Mouse (Mus musculus) midbrain, embryonic 16.5 days (tissue): ENCODE measurements around the gene Mapre1. TPM values are rescaled to one million over a fixed set of nuclear protein-coding genes. Genes with fewer than 3 reads are reported as not detected.

Experiments
- ATAC-seq: fragments of 200-750 bp; cut with Nextera tagmentation; 2 replicates; pipeline ENCODE4 v1.8.0; 2017; ENCODE audit warnings: moderate TSS enrichment
- H3K27ac ChIP-seq: fragments of 300-500 bp; sonication (generic); 2 replicates; pipeline ENCODE4 v1.5.1; 2014; ENCODE audit warnings: mild to moderate bottlenecking, low read length, mixed read lengths
- H3K27me3 ChIP-seq: fragments of 300-500 bp; sonication (generic); 2 replicates; pipeline ENCODE4 v1.6.1; 2014; ENCODE audit warnings: low read depth, low read length, mixed read lengths; ENCODE audit not compliant: control insufficient read depth, insufficient read depth
- H3K36me3 ChIP-seq: fragments of 300-500 bp; sonication (generic); 2 replicates; pipeline ENCODE4 v1.6.1; 2014; ENCODE audit warnings: mild to moderate bottlenecking, low read length, moderate library complexity, mixed read lengths; ENCODE audit not compliant: control insufficient read depth, insufficient read depth
- H3K4me1 ChIP-seq: fragments of 300-500 bp; sonication (generic); 2 replicates; pipeline ENCODE4 v1.6.1; 2014; ENCODE audit warnings: mild to moderate bottlenecking, low read length, mixed read lengths; ENCODE audit not compliant: control insufficient read depth, insufficient read depth
- H3K4me2 ChIP-seq: fragments of 300-500 bp; sonication (generic); 2 replicates; pipeline ENCODE4 v1.6.1; 2014; ENCODE audit warnings: mild to moderate bottlenecking, low read length, mixed read lengths
- H3K4me3 ChIP-seq: fragments of 300-500 bp; sonication (generic); 2 replicates; pipeline ENCODE4 v1.5.1; 2014; ENCODE audit warnings: low read depth, mild to moderate bottlenecking, low read length, moderate library complexity, mixed read lengths
- H3K9ac ChIP-seq: fragments of 300-500 bp; sonication (generic); 2 replicates; pipeline ENCODE4 v1.6.1; 2014; ENCODE audit warnings: low read depth, low read length, mixed read lengths
- H3K9me3 ChIP-seq: fragments of 300-500 bp; sonication (generic); replicated peaks from 2 replicates; pipeline ENCODE4 v1.6.1; 2014; ENCODE audit warnings: mild to moderate bottlenecking, low read length, mixed read lengths; ENCODE audit not compliant: control insufficient read depth, poor library complexity, severe bottlenecking
- WGBS: fragments of 180-500 bp; shearing (Covaris S2); extraction: QIAGEN DNeasy Blood & Tissue Kit; methylation state at CpG from one replicate; pipeline ENCODE4 v1.1.7; 2014; 5-methylcytosine and 5-hydroxymethylcytosine counted together
- polyA plus RNA-seq: library from polyadenylated mRNA; unstranded; fragments of >200 nt; fragmentation: Nextera tagmentation; extraction: Ambion mirVana; gene quantifications from 2 replicates; pipeline ENCODE4 v1.2.1, GENCODE M21; 2015

Mapre1 gene
- polyA plus RNA-seq, 1 experiment from 2014 or later: 411 TPM

GRCm38 (mm10) chr2:153762121-153762520 is 21.0 kb downstream of the Mapre1 start:
- Histone ChIP-seq H3K27ac (no peak overlapping the region), H3K4me1 (no peaks in the 10 kb centered on the region), H3K9ac (no peak overlapping the region), H3K4me3 (no peak overlapping the region), H3K36me3 (peaks cover 45% of the 10 kb centered on the region), H3K4me2 (no peak overlapping the region), H3K9me3 (no peaks in the 10 kb centered on the region), H3K27me3 (no peaks in the 10 kb centered on the region)
- ATAC-seq: no peak
- 93% methylated on average over 5 of the region's 5 CpGs for WGBS

GRCm38 (mm10) chr2:153767484-153767883 is 26.4 kb downstream of the Mapre1 start:
- Histone ChIP-seq H3K4me1 (no peaks in the 10 kb centered on the region), H3K9ac (no peak overlapping the region), H3K4me2 (no peak overlapping the region), H3K27ac (no peak overlapping the region), H3K36me3 (peaks cover 21% of the 10 kb centered on the region), H3K9me3 (no peaks in the 10 kb centered on the region), H3K4me3 (no peak overlapping the region), H3K27me3 (no peaks in the 10 kb centered on the region)
- no peak for ATAC-seq
- WGBS: 65% methylated on average over 6 of the region's 6 CpGs

- H3K4me2 ChIP-seq: no peak overlapping the region
- H3K4me3 ChIP-seq: no peak overlapping the region
- H3K9me3 ChIP-seq: no peaks in the 10 kb centered on the region; the same call in 1 of the 2 replicates
- H3K4me1 ChIP-seq: no peaks in the 10 kb centered on the region
- H3K27ac ChIP-seq: no peak overlapping the region
- no peak overlapping the region for H3K9ac ChIP-seq
- H3K27me3 ChIP-seq: no peaks in the 10 kb centered on the region
- ATAC-seq: no peak
- H3K36me3 ChIP-seq: peaks cover 24% of the 10 kb centered on the region
- WGBS: 86% methylated on average over 2 of the region's 2 CpGs
Measured at GRCm38 (mm10) chr2:153768881-153769280, 27.8 kb downstream of the Mapre1 start.

GRCm38 (mm10) chr2:153772950-153773349 is 31.9 kb downstream of the Mapre1 start:
- Histone ChIP-seq H3K27me3 (no peaks in the 10 kb centered on the region), H3K4me3 (no peak overlapping the region), H3K4me1 (no peaks in the 10 kb centered on the region), H3K9me3 (no peaks in the 10 kb centered on the region; the same call in 1 of the 2 replicates), H3K4me2 (no peak overlapping the region), H3K9ac (no peak overlapping the region), H3K27ac (no peak overlapping the region), H3K36me3 (peaks cover 18% of the 10 kb centered on the region)
- no peak for ATAC-seq
- WGBS: 90% methylated on average over 4 of the region's 4 CpGs

GRCm38 (mm10) chr2:153775472-153775871 is 34.4 kb downstream of the Mapre1 start:
- H3K4me1 ChIP-seq: peaks cover 9% of the 10 kb centered on the region; the same call in 1 of the 2 replicates
- H3K36me3 ChIP-seq: peaks cover 18% of the 10 kb centered on the region
- no peak overlapping the region for H3K27ac ChIP-seq
- ATAC-seq: no peak
- H3K4me2 ChIP-seq: no peak overlapping the region
- H3K4me3 ChIP-seq: no peak overlapping the region
- H3K9me3 ChIP-seq: no peaks in the 10 kb centered on the region; the same call in 1 of the 2 replicates
- no peak overlapping the region for H3K9ac ChIP-seq
- WGBS: 95% methylated on average over 4 of the region's 4 CpGs
- H3K27me3 ChIP-seq: no peaks in the 10 kb centered on the region

GRCm38 (mm10) chr2:153778638-153779362 is 37.7 kb downstream of the Mapre1 start:
- Histone ChIP-seq H3K27ac (no peak overlapping the region), H3K4me1 (peaks cover 9% of the 10 kb centered on the region; the same call in 1 of the 2 replicates), H3K4me2 (peak overlapping the region; percentile 64), H3K36me3 (peaks cover 9% of the 10 kb centered on the region), H3K9me3 (no peaks in the 10 kb centered on the region), H3K9ac (peak overlapping the region; percentile 54), H3K4me3 (peak overlapping the region; percentile 29), H3K27me3 (no peaks in the 10 kb centered on the region)
- ATAC-seq: peak; percentile 81; the same call in 1 of the 2 replicates
- WGBS: 13% methylated on average over 24 of the region's 24 CpGs

GRCm38 (mm10) chr2:153779394-153779981 is 38.4 kb downstream of the Mapre1 start, which contains the start of gene Efcab8:
Gene Efcab8 (plus strand): TSS chr2:153779931.
- H3K36me3 ChIP-seq: 0 out of 2 replicates have a peak, but pooled peaks cover 3% of the 10 kb centered on the region
- H3K9me3 ChIP-seq: no peaks in the 10 kb centered on the region
- H3K27ac ChIP-seq: no peak within 1 kb of the TSS
- peaks cover 9% of the 10 kb centered on the region; the same call in 1 of the 2 replicates for H3K4me1 ChIP-seq
- 55% methylated on average over 11 of the region's 12 CpGs for WGBS
- peak within 1 kb of the TSS; percentile 64 for H3K4me2 ChIP-seq
- H3K27me3 ChIP-seq: no peaks in the 10 kb centered on the region
- H3K9ac ChIP-seq: peak within 1 kb of the TSS; percentile 54
- H3K4me3 ChIP-seq: peak within 1 kb of the TSS; percentile 29
- ATAC-seq: 0 out of 2 replicates have a peak, but pooled peaks have one; percentile 39

- no peak overlapping the region for H3K4me2 ChIP-seq
- no peaks in the 10 kb centered on the region for H3K27me3 ChIP-seq
- 0 out of 2 replicates have a peak, but pooled peaks cover 3% of the 10 kb centered on the region for H3K36me3 ChIP-seq
- H3K4me3 ChIP-seq: no peak overlapping the region
- H3K9me3 ChIP-seq: no peaks in the 10 kb centered on the region
- 90% methylated on average over 4 of the region's 4 CpGs for WGBS
- H3K27ac ChIP-seq: no peak overlapping the region
- no peak overlapping the region for H3K9ac ChIP-seq
- no peak for ATAC-seq
- peaks cover 9% of the 10 kb centered on the region; the same call in 1 of the 2 replicates for H3K4me1 ChIP-seq
Measured at GRCm38 (mm10) chr2:153781181-153781580, 40.1 kb downstream of the Mapre1 start.

GRCm38 (mm10) chr2:153784668-153785067 is 43.6 kb downstream of the Mapre1 start:
- Histone ChIP-seq H3K27me3 (no peaks in the 10 kb centered on the region), H3K9me3 (no peaks in the 10 kb centered on the region), H3K4me1 (no peaks in the 10 kb centered on the region), H3K4me2 (no peak overlapping the region), H3K27ac (no peak overlapping the region), H3K36me3 (no peaks in the 10 kb centered on the region), H3K9ac (no peak overlapping the region), H3K4me3 (no peak overlapping the region)
- ATAC-seq: no peak
- 91% methylated on average over 2 of the region's 2 CpGs for WGBS
